Mouse (Mus musculus) heart, adult 2 months (tissue): ENCODE measurements around the gene Tex30. TPM values are rescaled to one million over a fixed set of nuclear protein-coding genes. Genes with fewer than 3 reads are reported as not detected.

Experiments
- DNase-seq, 2 experiments: peaks; one replicate each; pipeline ENCODE4 v3.0.0; 2021
- H3K27ac ChIP-seq: fragments of 200-600 bp; 2 replicates; pipeline ENCODE4 v1.8.1; 2022
- H3K27me3 ChIP-seq: fragments of 200-500 bp; 2 replicates; pipeline ENCODE4 v1.6.1; 2012; ENCODE audit warnings: mild to moderate bottlenecking, low read length, inconsistent platforms, mixed read lengths; ENCODE audit not compliant: control insufficient read depth, insufficient read depth
- H3K36me3 ChIP-seq: fragments of 200-500 bp; 2 replicates; pipeline ENCODE4 v1.6.1; 2012; ENCODE audit warnings: low read length, inconsistent platforms; ENCODE audit not compliant: control insufficient read depth, insufficient read depth
- H3K4me1 ChIP-seq: fragments of 200-500 bp; 2 replicates; pipeline ENCODE4 v1.6.1; 2011; ENCODE audit warnings: low read length; ENCODE audit not compliant: control insufficient read depth, insufficient read depth
- H3K4me3 ChIP-seq: fragments of 200-600 bp; 2 replicates; pipeline ENCODE4 v1.8.1; 2022
- H3K79me2 ChIP-seq: fragments of 200-500 bp; replicated peaks from 2 replicates; pipeline ENCODE4 v1.6.1; 2012; ENCODE audit warnings: mild to moderate bottlenecking, inconsistent platforms, low read length, moderate library complexity, mixed read lengths; ENCODE audit not compliant: control insufficient read depth, insufficient read depth
- H3K9ac ChIP-seq: fragments of 200-500 bp; 2 replicates; pipeline ENCODE4 v1.6.1; 2012; ENCODE audit warnings: low read depth, mild to moderate bottlenecking, control low read depth, inconsistent platforms, low read length, mixed read lengths
- CTCF ChIP-seq: fragments of 200-600 bp; IDR thresholded peaks from 2 replicates; pipeline ENCODE4 v1.8.1; 2022; ENCODE audit warnings: antibody characterized with exemption, mild to moderate bottlenecking, moderate library complexity
- EP300 ChIP-seq: fragments of 200-500 bp; IDR thresholded peaks from 2 replicates; pipeline ENCODE4 v1.6.1; 2011; ENCODE audit warnings: low read depth, low read length, control low read depth; ENCODE audit not compliant: insufficient read depth
- POLR2A ChIP-seq: fragments of 200-500 bp; IDR thresholded peaks from 2 replicates; pipeline ENCODE4 v1.6.1; 2011; ENCODE audit warnings: mild to moderate bottlenecking, low read depth, low read length, control low read depth; ENCODE audit not compliant: insufficient read depth
- WGBS: fragments of 180-500 bp; shearing (Covaris S2); methylation state at CpG from one replicate; pipeline ENCODE4 v1.1.7; 2018; 5-methylcytosine and 5-hydroxymethylcytosine counted together
- intact Hi-C: fragments of 180-260 bp; cut with DNase I; formaldehyde crosslinking; loops from one replicate; pipeline ENCODE4 v1.15.1; 2025
- polyA plus RNA-seq: library from polyadenylated mRNA; depleted of rRNA; stranded (reverse); fragments of >200 nt; gene quantifications from 2 replicates; pipeline ENCODE4 v1.2.3, GENCODE M21; 2012
- total RNA-seq, 2 experiments: library from RNA; stranded (reverse); gene quantifications; 2 replicates each; pipeline ENCODE4 v1.2.3; 2021

The Tex30 gene
- total and polyA plus RNA-seq, 3 experiments: 4.2 to 7.6 (median 7.6) TPM

DNA sequence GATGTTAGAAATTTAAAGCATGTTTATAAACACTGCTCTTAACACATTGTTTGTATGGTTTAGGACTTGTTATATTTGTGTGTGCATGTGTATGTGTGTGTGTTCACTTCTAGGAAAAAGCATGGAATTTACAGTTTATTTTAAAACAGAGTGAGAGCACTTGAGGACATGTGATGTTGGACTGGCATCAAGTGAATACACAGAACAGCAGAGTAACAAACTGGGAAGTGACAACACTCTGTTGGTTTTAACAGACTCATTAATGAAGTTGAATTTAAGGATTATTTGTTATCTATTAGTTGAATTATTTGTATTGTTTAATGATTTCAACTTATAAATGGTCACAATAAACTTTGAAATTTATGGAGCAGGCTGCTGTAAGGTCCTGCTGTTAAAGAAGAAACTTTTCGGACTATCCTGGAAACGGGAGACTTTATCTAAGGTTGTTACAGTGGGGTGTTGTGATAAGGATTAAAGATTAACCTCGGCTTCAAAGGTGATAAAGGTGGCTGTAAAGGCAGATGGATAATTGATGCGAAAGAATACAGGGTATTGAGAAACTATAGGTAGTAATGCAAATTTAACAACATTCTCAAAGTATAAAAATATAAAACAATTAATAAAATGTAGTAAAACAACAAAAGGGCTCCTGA lies 27.8 kb upstream of the Tex30 start:
- H3K36me3 ChIP-seq: peaks cover 4% of the 10 kb centered on the region; the same call in 1 of the 2 replicates

DNA sequence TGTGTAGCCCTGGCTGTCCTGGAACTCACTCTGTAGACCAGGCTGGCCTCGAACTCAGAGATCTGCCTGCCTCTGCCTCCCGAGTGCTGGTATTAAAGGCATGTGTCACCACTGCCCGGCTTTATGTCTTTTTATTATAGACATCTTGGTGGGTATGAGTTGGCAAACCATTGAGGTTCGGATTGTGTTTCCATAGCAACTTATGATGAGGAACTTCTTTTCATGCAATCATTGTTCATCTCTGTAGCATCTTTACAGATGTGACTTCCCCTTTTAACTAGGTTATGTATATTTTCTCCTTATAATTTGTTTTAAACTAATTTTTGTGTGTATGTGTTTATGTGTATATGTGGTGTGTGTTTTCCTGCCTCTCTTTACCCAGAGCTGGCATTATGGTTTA lies 23.3 kb upstream of the Tex30 start:
- TF ChIP-seq POLR2A (no peak), EP300 (no peak), CTCF (no peak)
- Histone ChIP-seq H3K36me3 (peaks cover 4% of the 10 kb centered on the region; the same call in 1 of the 2 replicates), H3K79me2 (no peaks in the 10 kb centered on the region), H3K27ac (no peak overlapping the region), H3K27me3 (no peaks in the 10 kb centered on the region), H3K9ac (no peak overlapping the region), H3K4me3 (no peak overlapping the region), H3K4me1 (no peaks in the 10 kb centered on the region)
- 92% methylated on average over 4 of the region's 4 CpGs for WGBS
- no peak for DNase-seq
- intact Hi-C loops: no loop called here

More for the DNA sequence above, 27.8 kb upstream of the Tex30 start:
- no peaks in the 10 kb centered on the region for H3K79me2 ChIP-seq
- DNase-seq: no peak
- H3K4me1 ChIP-seq: no peaks in the 10 kb centered on the region
- TF ChIP-seq EP300 (no peak), CTCF (no peak)
- no peak overlapping the region for H3K27ac ChIP-seq
- intact Hi-C loops: no loop called here
- no peak overlapping the region for H3K9ac ChIP-seq
- no peaks in the 10 kb centered on the region for H3K27me3 ChIP-seq
- no peak overlapping the region for H3K4me3 ChIP-seq
- WGBS: 69% methylated on average over 4 of the region's 4 CpGs

DNA sequence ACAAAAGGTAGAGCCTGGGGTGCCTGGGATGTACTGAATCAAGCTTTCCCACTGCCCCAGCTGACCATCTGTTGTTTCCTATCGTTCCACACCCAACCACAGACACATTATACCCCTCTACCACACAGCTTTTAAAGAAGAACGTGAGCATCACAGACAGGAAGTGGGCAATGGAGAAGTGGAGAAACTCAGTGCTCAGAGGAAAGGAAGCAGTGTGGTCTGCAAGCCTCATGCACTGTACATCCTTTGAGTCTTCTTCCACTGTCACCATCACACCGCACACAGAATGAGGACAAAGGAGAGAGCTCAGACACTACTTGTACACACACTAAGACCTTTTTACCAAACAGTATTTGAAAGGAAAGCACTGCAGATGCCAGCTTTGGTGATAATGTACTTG lies 20.0 kb upstream of the Tex30 start:
- 65% methylated on average over 3 of the region's 3 CpGs for WGBS
- intact Hi-C loops: no loop called here
- Histone ChIP-seq H3K36me3 (no peaks in the 10 kb centered on the region; the same call in none of the 2 replicates), H3K4me3 (no peak overlapping the region), H3K4me1 (no peaks in the 10 kb centered on the region), H3K27me3 (no peaks in the 10 kb centered on the region), H3K9ac (no peak overlapping the region), H3K27ac (no peak overlapping the region), H3K79me2 (no peaks in the 10 kb centered on the region)
- no peak for TF ChIP-seq EP300
- no peak for TF ChIP-seq CTCF
- no peak for TF ChIP-seq POLR2A
- no peak for DNase-seq

DNA sequence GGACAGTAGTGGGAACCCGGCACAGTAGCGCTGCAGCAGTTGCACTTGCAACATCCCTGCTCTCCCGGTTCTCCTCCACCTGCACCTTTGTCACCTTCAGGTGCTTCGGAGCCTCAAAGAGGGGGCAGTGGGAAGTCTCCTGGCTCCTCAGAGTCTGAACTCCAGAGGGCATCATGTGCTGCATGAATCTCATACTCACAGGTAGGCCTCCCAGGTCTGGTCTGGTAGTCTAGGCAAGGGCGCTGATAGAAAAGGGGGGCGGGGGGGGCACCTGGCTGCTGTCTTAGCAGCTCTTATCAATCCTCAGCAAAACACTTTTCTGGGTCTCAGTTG lies 17.8 kb upstream of the Tex30 start:
- 14% methylated on average over 6 of the region's 6 CpGs for WGBS

DNA sequence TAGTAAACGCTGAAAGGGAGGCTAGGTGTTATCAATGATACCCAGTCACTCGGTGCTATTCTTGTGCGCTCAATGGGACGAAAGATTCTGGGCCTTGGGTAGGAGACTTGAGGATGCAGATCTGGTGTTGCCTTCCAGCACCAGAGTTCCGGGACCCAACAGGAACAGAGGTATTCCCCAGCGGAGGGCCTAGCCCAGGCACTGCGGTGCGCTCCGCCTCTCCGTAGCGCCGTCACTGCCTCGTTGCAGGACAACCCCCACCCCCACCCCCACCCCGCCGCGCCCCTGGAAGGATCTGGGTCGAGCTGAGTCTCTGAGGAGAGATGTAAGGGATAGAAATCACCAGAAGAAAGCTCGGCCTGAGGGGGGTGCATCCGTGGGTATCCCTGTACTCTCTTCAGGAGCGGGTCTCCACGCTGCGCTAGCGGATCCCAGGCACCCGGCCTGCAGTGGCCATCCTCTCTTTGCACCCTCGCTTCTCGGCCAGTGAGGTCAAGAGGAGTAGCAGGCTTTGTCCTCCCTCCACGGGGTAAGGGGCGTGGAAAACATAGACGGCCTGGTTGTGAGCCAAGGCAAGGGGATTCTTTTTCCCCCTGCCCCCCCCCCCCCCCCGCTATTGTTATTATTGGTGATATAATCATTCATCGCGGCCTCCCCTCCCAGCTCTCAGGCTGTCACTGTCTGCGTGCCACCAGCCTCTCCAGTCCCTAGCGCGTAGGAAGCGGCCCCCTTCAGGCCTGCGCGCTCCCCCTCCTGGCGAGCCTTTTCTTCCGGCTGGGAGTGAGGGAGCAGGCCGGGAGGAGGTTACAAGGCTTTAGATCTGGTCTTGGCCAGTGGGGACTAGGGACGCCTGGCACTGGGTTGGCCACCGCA lies 17.2 kb upstream of the Tex30 start:
- DNase-seq: peak; percentile 86 to 87
- Histone ChIP-seq H3K36me3 (no peaks in the 10 kb centered on the region; the same call in 1 of the 2 replicates), H3K4me1 (no peaks in the 10 kb centered on the region), H3K79me2 (no peaks in the 10 kb centered on the region), H3K9ac (peak overlapping the region; percentile 80), H3K27me3 (no peaks in the 10 kb centered on the region), H3K4me3 (peak overlapping the region; percentile 79), H3K27ac (peak overlapping the region; percentile 93)
- TF ChIP-seq EP300: 0 out of 2 replicates have a peak, but pooled peaks have one; percentile 17
- TF ChIP-seq CTCF: peak; percentile 72
- peak; percentile 67 for TF ChIP-seq POLR2A
- intact Hi-C loops: loop anchor here (1.0 to 2.0 kb wide), 2 partner anchors 17 to 27 kb away; partner anchors contain the start of genes Ercc5 and Tex30
- under 1% methylated on average over 43 of the region's 43 CpGs for WGBS

More for the DNA sequence above, 17.8 kb upstream of the Tex30 start:
- peak overlapping the region; percentile 93 for H3K27ac ChIP-seq
- H3K9ac ChIP-seq: peak overlapping the region; percentile 80
- H3K27me3 ChIP-seq: no peaks in the 10 kb centered on the region
- DNase-seq: no peak
- H3K36me3 ChIP-seq: no peaks in the 10 kb centered on the region; the same call in 1 of the 2 replicates
- intact Hi-C loops: loop anchor here (1.0 to 2.0 kb wide), 2 partner anchors 18 to 27 kb away; partner anchors contain the start of genes Ercc5 and Tex30
- peak overlapping the region; percentile 79 for H3K4me3 ChIP-seq
- H3K4me1 ChIP-seq: no peaks in the 10 kb centered on the region
- H3K79me2 ChIP-seq: no peaks in the 10 kb centered on the region
- no peak for TF ChIP-seq CTCF
- no peak for TF ChIP-seq EP300
- TF ChIP-seq POLR2A: no peak
